Mouse (Mus musculus) testis, adult 2 months (tissue): ENCODE measurements around the gene Jagn1.

ENCODE experiments used
- CTCF ChIP-seq: fragments of 200-500 bp; IDR thresholded peaks from 2 replicates; pipeline ENCODE4 v1.5.1; 2012; ENCODE audit warnings: low read depth, mild to moderate bottlenecking, inconsistent platforms, low read length, moderate library complexity; ENCODE audit not compliant: control insufficient read depth, insufficient read depth, insufficient replicate concordance
- POLR2A ChIP-seq: fragments of 200-500 bp; IDR thresholded peaks from 2 replicates; pipeline ENCODE4 v1.6.1; 2012; ENCODE audit warnings: low read depth, mild to moderate bottlenecking, inconsistent platforms, low read length, moderate library complexity; ENCODE audit not compliant: control insufficient read depth

DNA sequence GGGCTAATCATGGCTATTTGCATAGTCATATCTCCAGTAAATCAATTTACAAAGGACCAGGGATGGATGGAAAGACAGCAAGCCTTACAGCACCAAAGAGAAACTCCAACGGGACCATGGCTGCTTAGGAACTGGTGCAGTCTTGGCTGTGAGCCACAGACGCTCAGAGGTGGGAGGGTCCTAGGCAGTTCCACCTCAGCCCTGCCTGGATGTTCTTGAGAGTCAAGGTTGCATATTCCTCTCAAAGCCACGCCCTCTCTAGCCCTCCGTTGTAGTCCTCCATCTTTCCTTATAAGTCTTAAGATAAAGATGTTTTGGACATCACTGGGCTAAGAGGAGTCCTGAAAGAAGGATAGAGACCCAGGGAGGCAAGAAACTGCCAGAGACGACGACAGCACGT, 21.7 kb downstream of the Jagn1 start:
- TF ChIP-seq POLR2A (no peak), CTCF (no peak)
